Mouse (Mus musculus) MEL (cell line): ENCODE results near the gene H13.

Experiments used
- CTCF ChIP-seq, 3 experiments: IDR thresholded peaks in 2 of 3; conservative IDR thresholded peaks in 1 of 3; 2 replicates each; pipeline ENCODE4 v1.5.1; 2011 to 2012; ENCODE audit warnings: low read length in 3 of 3, low read depth in 2 of 3, mild to moderate bottlenecking in 2 of 3, improper control_type of control experiment in 1 of 3, inconsistent platforms in 1 of 3, mixed read lengths in 1 of 3, moderate library complexity in 1 of 3; ENCODE audit not compliant: control insufficient read depth in 1 of 3, insufficient read depth in 1 of 3, poor library complexity in 1 of 3, severe bottlenecking in 1 of 3
- E2F4 ChIP-seq: IDR thresholded peaks from 2 replicates; pipeline ENCODE4 v1.6.1; 2011; ENCODE audit warnings: low read depth, low read length, improper control_type of control experiment, borderline replicate concordance
- POLR2A ChIP-seq, 2 experiments: IDR thresholded peaks; 2 replicates each; pipeline ENCODE4 v1.6.1; 2011 to 2012; ENCODE audit warnings: low read length in 2 of 2, mild to moderate bottlenecking in 2 of 2, control low read depth in 1 of 2, improper control_type of control experiment in 1 of 2, low read depth in 1 of 2, moderate library complexity in 1 of 2; ENCODE audit not compliant: control insufficient read depth in 1 of 2, insufficient read depth in 1 of 2, poor library complexity in 1 of 2

GRCm38 (mm10) chr2:152683086-152683485, 13.8 kb downstream of the H13 start:
- no peak for TF ChIP-seq CTCF (IDR thresholded peaks at IDR 0.05 in 2 of 3, conservative IDR thresholded peaks at IDR 0.05 in 1 of 3; ENCODE audit: control insufficient read depth in 1 of 3, insufficient read depth in 1 of 3, low read depth in 2 of 3, low read length in 3 of 3, poor library complexity in 1 of 3, severe bottlenecking in 1 of 3)
- no peak for TF ChIP-seq E2F4
- TF ChIP-seq POLR2A (IDR thresholded peaks at IDR 0.05; ENCODE audit: control insufficient read depth in 1 of 2, insufficient read depth in 1 of 2, low read depth in 1 of 2, low read length in 2 of 2, poor library complexity in 1 of 2): no peak
